Mouse (Mus musculus) MEL (cell line): ENCODE measurements at regions not wholly inside any gene's neighbourhood (a gene's known extent, or its start where the extent isn't known, plus 50 kb on each side); places are given as distances from the start of the nearest gene placed in this dataset.

Experiments used
- CTCF ChIP-seq, 3 experiments: IDR thresholded peaks in 2 of 3; conservative IDR thresholded peaks in 1 of 3; 2 replicates each; pipeline ENCODE4 v1.5.1; 2011 to 2012; ENCODE audit warnings: low read length in 3 of 3, low read depth in 2 of 3, mild to moderate bottlenecking in 2 of 3, improper control_type of control experiment in 1 of 3, inconsistent platforms in 1 of 3, mixed read lengths in 1 of 3, moderate library complexity in 1 of 3; ENCODE audit not compliant: control insufficient read depth in 1 of 3, insufficient read depth in 1 of 3, poor library complexity in 1 of 3, severe bottlenecking in 1 of 3
- GATA1 ChIP-seq: IDR thresholded peaks from 2 replicates; pipeline ENCODE4 v1.6.1; 2011; ENCODE audit warnings: low read depth, low read length, improper control_type of control experiment
- MEF2A ChIP-seq: IDR thresholded peaks from 2 replicates; pipeline ENCODE4 v1.6.1; 2014; ENCODE audit warnings: low read depth, mild to moderate bottlenecking, inconsistent platforms, low read length, improper control_type of control experiment; ENCODE audit not compliant: poor library complexity, insufficient replicate concordance, severe bottlenecking; ENCODE audit errors: extremely low read depth
- MYB ChIP-seq: IDR thresholded peaks from 2 replicates; pipeline ENCODE4 v1.6.1; 2011; ENCODE audit warnings: mild to moderate bottlenecking, low read depth, low read length, improper control_type of control experiment
- NELFE ChIP-seq: IDR thresholded peaks from 2 replicates; pipeline ENCODE4 v1.6.1; 2011; ENCODE audit warnings: low read depth, low read length, improper control_type of control experiment
- POLR2A ChIP-seq, 2 experiments: IDR thresholded peaks; 2 replicates each; pipeline ENCODE4 v1.6.1; 2011 to 2012; ENCODE audit warnings: low read length in 2 of 2, mild to moderate bottlenecking in 2 of 2, control low read depth in 1 of 2, improper control_type of control experiment in 1 of 2, low read depth in 1 of 2, moderate library complexity in 1 of 2; ENCODE audit not compliant: control insufficient read depth in 1 of 2, insufficient read depth in 1 of 2, poor library complexity in 1 of 2
- POLR2AphosphoS2 ChIP-seq: IDR thresholded peaks from 2 replicates; pipeline ENCODE4 v1.6.1; 2011; ENCODE audit warnings: low read length, improper control_type of control experiment
- RAD21 ChIP-seq: IDR thresholded peaks from 2 replicates; pipeline ENCODE4 v1.6.1; 2011; ENCODE audit warnings: mild to moderate bottlenecking, low read depth, low read length, improper control_type of control experiment
- RCOR1 ChIP-seq: IDR thresholded peaks from 2 replicates; pipeline ENCODE4 v1.6.1; 2012; ENCODE audit warnings: low read depth, mild to moderate bottlenecking, inconsistent platforms, low read length, improper control_type of control experiment
- ZMIZ1 ChIP-seq: IDR thresholded peaks from 2 replicates; pipeline ENCODE4 v1.6.1; 2012; ENCODE audit warnings: low read depth, mild to moderate bottlenecking, inconsistent platforms, low read length, improper control_type of control experiment, moderate library complexity

DNA sequence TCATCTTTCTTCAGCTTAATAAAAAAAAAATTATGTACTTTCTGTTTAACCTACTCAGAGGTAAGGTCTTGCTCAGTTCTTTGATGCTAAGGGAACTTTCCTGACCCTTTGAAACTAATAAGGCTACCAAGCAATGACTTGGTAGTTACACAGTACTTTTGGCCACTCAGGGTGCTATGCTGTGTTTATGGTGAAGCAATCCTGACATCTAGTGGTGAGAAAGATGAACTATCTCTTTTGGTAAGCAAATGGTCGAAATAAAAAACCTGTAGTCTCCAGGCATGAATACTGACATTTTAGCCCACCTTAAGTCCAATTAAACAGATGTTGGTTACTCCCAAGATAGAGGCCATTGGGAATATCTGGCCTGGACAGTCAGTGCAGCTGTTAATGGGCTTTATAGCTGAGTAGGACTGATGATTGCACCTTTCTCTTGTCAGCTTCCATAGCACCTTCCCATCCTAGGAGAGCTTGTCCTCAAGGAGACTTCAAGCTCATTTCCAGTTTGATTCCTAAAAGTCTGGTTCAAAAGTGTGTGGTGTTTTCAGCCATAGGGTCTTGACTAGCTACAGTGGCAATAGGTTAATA is 88.0 kb upstream of the Gm527 start:
- TF ChIP-seq NELFE (no peak), POLR2AphosphoS2 (no peak), CTCF (IDR thresholded peaks at IDR 0.05 in 2 of 3, conservative IDR thresholded peaks at IDR 0.05 in 1 of 3; ENCODE audit: control insufficient read depth in 1 of 3, insufficient read depth in 1 of 3, low read depth in 2 of 3, low read length in 3 of 3, poor library complexity in 1 of 3, severe bottlenecking in 1 of 3) (peak; percentile 17 to 96 (median 74); a peak in 5 of 6 replicates), GATA1 (no peak), MYB (no peak), RCOR1 (no peak), ZMIZ1 (no peak), POLR2A (IDR thresholded peaks at IDR 0.05; ENCODE audit: control insufficient read depth in 1 of 2, insufficient read depth in 1 of 2, low read depth in 1 of 2, low read length in 2 of 2, poor library complexity in 1 of 2) (no peak), MEF2A (no peak), RAD21 (no peak; the same call in none of the 2 replicates)
